ENCODE assay signal across 7 mouse cellular contexts in genomic region chr7:25719761-25720610, GRCm38 (mm10). TPM values are rescaled to one million over a fixed set of nuclear protein-coding genes. Genes with fewer than 3 reads are reported as not detected.
A peak's percentile ranks its signal among the peaks of the same experiment; 100 is the strongest.
DNase-seq lines count a peak whose midpoint lies in the region.

No protein-coding gene starts in this region.

- peak; percentile 87 for DNase-seq in ZHBTc4 (ENCODE audit: low read depth, low spot score)
- peak; percentile 77 for DNase-seq in cerebellum, adult 8-10 months
- peak; percentile 81 for DNase-seq in forelimb bud, embryonic 11.5 days (ENCODE audit: low read depth, low spot score)
- peak; percentile 81 for DNase-seq in induced T-regulatory cell, adult 2 months (ENCODE audit: low read depth)
- DNase-seq in left cerebral cortex, postnatal 14 days (ENCODE audit: low spot score in 2 of 2) = peak; percentile 81 to 85
- peak; percentile 73 for DNase-seq in right cerebral cortex, postnatal 25 days

- no peaks in the 10 kb centered on the region for H3K27me3 ChIP-seq in megakaryocyte, embryonic 14.5 days (replicated peaks)

- H3K9me3 ChIP-seq in megakaryocyte, embryonic 14.5 days = no peaks in the 10 kb centered on the region

- peaks cover 74% of the 10 kb centered on the region for H3K36me3 ChIP-seq in megakaryocyte, embryonic 14.5 days (replicated peaks; ENCODE audit: low read length)

- H3K4me3 ChIP-seq in megakaryocyte, embryonic 14.5 days (replicated peaks) = peak overlapping the region; percentile 46

- peaks cover 97% of the 10 kb centered on the region for H3K4me1 ChIP-seq in megakaryocyte, embryonic 14.5 days

- intact Hi-C loops in left cerebral cortex, postnatal 14 days (cut with DNase I) = no loop called here

RNA-seq across cellular contexts. Expression of gene Ccdc97, which starts 1.1 kb away (rescaled TPM):
- total RNA-seq in left cerebral cortex, postnatal 14 days (2021) = 10 to 100 TPM; 56.2 to 56.7 TPM
- 30.5 and 39.5 TPM in 2 replicates for polyA plus RNA-seq in megakaryocyte, embryonic 14.5 days (2012; ENCODE audit: insufficient read depth, low replicate concordance)

RNA-seq across cellular contexts. Expression of gene Tgfb1, which starts 33.2 kb away (rescaled TPM):
- total RNA-seq in left cerebral cortex, postnatal 14 days (2021) = 10 to 100 TPM; 10.9 to 11.1 TPM
- 4,315 and 7,169 TPM in 2 replicates for polyA plus RNA-seq in megakaryocyte, embryonic 14.5 days (2012; ENCODE audit: insufficient read depth, low replicate concordance)

RNA-seq across cellular contexts. Expression of gene Hnrnpul1, which starts 34.6 kb away (rescaled TPM):
- 100 to 1,000 TPM; 102 to 103 TPM for total RNA-seq in left cerebral cortex, postnatal 14 days (2021)
- 168 and 350 TPM in 2 replicates for polyA plus RNA-seq in megakaryocyte, embryonic 14.5 days (2012; ENCODE audit: insufficient read depth, low replicate concordance)

RNA-seq across cellular contexts. Expression of gene B9d2, which starts 39.4 kb away (rescaled TPM):
- 10 to 100 TPM; 25.5 to 30.1 TPM for total RNA-seq in left cerebral cortex, postnatal 14 days (2021)
- 89.8 and 105 TPM in 2 replicates for polyA plus RNA-seq in megakaryocyte, embryonic 14.5 days (2012; ENCODE audit: insufficient read depth, low replicate concordance)

RNA-seq across cellular contexts. Expression of gene Tmem91, which starts 45.0 kb away (rescaled TPM):
- 10 to 100 TPM; 40.2 to 48.8 TPM for total RNA-seq in left cerebral cortex, postnatal 14 days (2021)
- polyA plus RNA-seq in megakaryocyte, embryonic 14.5 days (2012; ENCODE audit: insufficient read depth, low replicate concordance) = 4.3 and 4.7 TPM in 2 replicates

Comparison
In these comparisons a context has a peak if more than half of its experiments do, and no peak if none do; other contexts are left out.
1. Peak in every context shown above with its lines: DNase-seq and H3K4me3 ChIP-seq.